Mouse (Mus musculus) right cerebral cortex, postnatal 4 days (tissue): Measurements from ENCODE around the gene Dkk3.
A peak's percentile ranks its signal among the peaks of the same experiment; 100 is the strongest.

ENCODE experiments used
- DNase-seq: peaks from one replicate; pipeline ENCODE4 v3.0.0-alpha.2; 2022

The Dkk3 gene

GRCm38 (mm10) chr7:112158942-112159341 lies at the start of gene Dkk3:
TSS of gene Dkk3 (minus strand) at chr7:112159057.
- peak; percentile 47 for DNase-seq

- no peak for DNase-seq
Measured at GRCm38 (mm10) chr7:112207717-112208116, 48.9 kb upstream of the Dkk3 start.

GRCm38 (mm10) chr7:112205513-112205912 lies 46.7 kb upstream of the Dkk3 start:
- DNase-seq = no peak

GRCm38 (mm10) chr7:112204380-112204963 lies 45.6 kb upstream of the Dkk3 start:
- DNase-seq = no peak

GRCm38 (mm10) chr7:112203937-112204336 lies 45.1 kb upstream of the Dkk3 start:
- no peak for DNase-seq

GRCm38 (mm10) chr7:112202843-112203242 lies 44.0 kb upstream of the Dkk3 start:
- no peak for DNase-seq

- DNase-seq = no peak
Measured at GRCm38 (mm10) chr7:112202194-112202593, 43.3 kb upstream of the Dkk3 start.

GRCm38 (mm10) chr7:112200761-112201160 lies 41.9 kb upstream of the Dkk3 start:
- DNase-seq = no peak

- DNase-seq = no peak
Measured at GRCm38 (mm10) chr7:112199343-112199742, 40.5 kb upstream of the Dkk3 start.

GRCm38 (mm10) chr7:112197461-112197860 lies 38.6 kb upstream of the Dkk3 start:
- DNase-seq = no peak

GRCm38 (mm10) chr7:112194286-112194685 lies 35.4 kb upstream of the Dkk3 start:
- no peak for DNase-seq

GRCm38 (mm10) chr7:112192778-112193177 lies 33.9 kb upstream of the Dkk3 start:
- no peak for DNase-seq

GRCm38 (mm10) chr7:112192237-112192636 lies 33.4 kb upstream of the Dkk3 start:
- no peak for DNase-seq

- DNase-seq = no peak
Measured at GRCm38 (mm10) chr7:112187536-112188459, 28.9 kb upstream of the Dkk3 start.

GRCm38 (mm10) chr7:112186871-112187270 lies 28.0 kb upstream of the Dkk3 start:
- DNase-seq = no peak

- no peak for DNase-seq
Measured at GRCm38 (mm10) chr7:112185226-112185745, 26.4 kb upstream of the Dkk3 start.

GRCm38 (mm10) chr7:112184519-112185225 lies 25.8 kb upstream of the Dkk3 start:
- DNase-seq = no peak

- DNase-seq = peak; percentile 87
Measured at GRCm38 (mm10) chr7:112183258-112183841, 24.5 kb upstream of the Dkk3 start.

GRCm38 (mm10) chr7:112180235-112180705 lies 21.4 kb upstream of the Dkk3 start:
- DNase-seq = peak; percentile 86

GRCm38 (mm10) chr7:112176627-112177026 lies 17.8 kb upstream of the Dkk3 start:
- DNase-seq = no peak

- no peak for DNase-seq
Measured at GRCm38 (mm10) chr7:112172669-112173068, 13.8 kb upstream of the Dkk3 start.

- DNase-seq = no peak
Measured at GRCm38 (mm10) chr7:112169955-112170692, 11.3 kb upstream of the Dkk3 start.
